Mouse (Mus musculus): ENCODE measurements at regions not wholly inside any gene's neighbourhood (a gene's known extent, or its start where the extent isn't known, plus 50 kb on each side); places are given as distances from the start of the nearest gene placed in this dataset.

GRCm38 (mm10) chr2:159534951-159535350 lies 740.3 kb downstream of the Dhx35 start:
- no peak for DNase-seq (ENCODE audit: low read depth)

GRCm38 (mm10) chr2:159539261-159539660 lies 744.7 kb downstream of the Dhx35 start:
- no peak for DNase-seq (ENCODE audit: low read depth)

- no peak for DNase-seq (ENCODE audit: low read depth)
Observed at GRCm38 (mm10) chr2:159557567-159557966, 763.0 kb downstream of the Dhx35 start.

- no peak for DNase-seq (ENCODE audit: low read depth)
Observed at GRCm38 (mm10) chr2:159565255-159565654, 768.7 kb downstream of the Gm826 start.

- no peak for DNase-seq (ENCODE audit: low read depth)
Observed at GRCm38 (mm10) chr2:159565921-159566320, 768.0 kb downstream of the Gm826 start.

- DNase-seq (ENCODE audit: low read depth) = no peak
Observed at GRCm38 (mm10) chr2:159566461-159566860, 767.5 kb downstream of the Gm826 start.

GRCm38 (mm10) chr2:159568391-159568790 lies 765.6 kb downstream of the Gm826 start:
- no peak for DNase-seq (ENCODE audit: low read depth)

GRCm38 (mm10) chr2:159571862-159572261 lies 762.1 kb downstream of the Gm826 start:
- no peak for DNase-seq (ENCODE audit: low read depth)

GRCm38 (mm10) chr2:159575271-159575670 lies 758.7 kb downstream of the Gm826 start:
- DNase-seq (ENCODE audit: low read depth) = no peak

GRCm38 (mm10) chr2:159583103-159583502 lies 750.9 kb downstream of the Gm826 start:
- no peak for DNase-seq (ENCODE audit: low read depth)

- DNase-seq (ENCODE audit: low read depth) = no peak
Observed at GRCm38 (mm10) chr2:159584641-159585040, 749.3 kb downstream of the Gm826 start.

- no peak for DNase-seq (ENCODE audit: low read depth)
Observed at GRCm38 (mm10) chr2:159586697-159587473, 747.1 kb downstream of the Gm826 start.

- no peak for DNase-seq (ENCODE audit: low read depth)
Observed at GRCm38 (mm10) chr2:159591396-159592124, 742.4 kb downstream of the Gm826 start.

- no peak for DNase-seq (ENCODE audit: low read depth)
Observed at GRCm38 (mm10) chr2:159592841-159593240, 741.1 kb downstream of the Gm826 start.

GRCm38 (mm10) chr2:159596285-159596684 lies 737.7 kb downstream of the Gm826 start:
- no peak for DNase-seq (ENCODE audit: low read depth)

- no peak for DNase-seq (ENCODE audit: low read depth)
Observed at GRCm38 (mm10) chr2:159598080-159598479, 735.9 kb downstream of the Gm826 start.

GRCm38 (mm10) chr2:159607191-159607590 lies 726.8 kb downstream of the Gm826 start:
- no peak for DNase-seq (ENCODE audit: low read depth)

- no peak for DNase-seq (ENCODE audit: low read depth)
Observed at GRCm38 (mm10) chr2:159610451-159610850, 723.5 kb downstream of the Gm826 start.

- DNase-seq (ENCODE audit: low read depth) = no peak
Observed at GRCm38 (mm10) chr2:159616685-159617084, 717.3 kb downstream of the Gm826 start.

GRCm38 (mm10) chr2:159621261-159621660 lies 712.7 kb downstream of the Gm826 start:
- no peak for DNase-seq (ENCODE audit: low read depth)

- no peak for DNase-seq (ENCODE audit: low read depth)
Observed at GRCm38 (mm10) chr2:159622141-159622669, 711.8 kb downstream of the Gm826 start.

- DNase-seq (ENCODE audit: low read depth) = no peak
Observed at GRCm38 (mm10) chr2:159625306-159625705, 708.7 kb downstream of the Gm826 start.

- DNase-seq (ENCODE audit: low read depth) = no peak
Observed at GRCm38 (mm10) chr2:159645861-159646260, 688.1 kb downstream of the Gm826 start.

All from gonadal fat pad, adult 2 months (tissue).